In the genomic region with DNA sequence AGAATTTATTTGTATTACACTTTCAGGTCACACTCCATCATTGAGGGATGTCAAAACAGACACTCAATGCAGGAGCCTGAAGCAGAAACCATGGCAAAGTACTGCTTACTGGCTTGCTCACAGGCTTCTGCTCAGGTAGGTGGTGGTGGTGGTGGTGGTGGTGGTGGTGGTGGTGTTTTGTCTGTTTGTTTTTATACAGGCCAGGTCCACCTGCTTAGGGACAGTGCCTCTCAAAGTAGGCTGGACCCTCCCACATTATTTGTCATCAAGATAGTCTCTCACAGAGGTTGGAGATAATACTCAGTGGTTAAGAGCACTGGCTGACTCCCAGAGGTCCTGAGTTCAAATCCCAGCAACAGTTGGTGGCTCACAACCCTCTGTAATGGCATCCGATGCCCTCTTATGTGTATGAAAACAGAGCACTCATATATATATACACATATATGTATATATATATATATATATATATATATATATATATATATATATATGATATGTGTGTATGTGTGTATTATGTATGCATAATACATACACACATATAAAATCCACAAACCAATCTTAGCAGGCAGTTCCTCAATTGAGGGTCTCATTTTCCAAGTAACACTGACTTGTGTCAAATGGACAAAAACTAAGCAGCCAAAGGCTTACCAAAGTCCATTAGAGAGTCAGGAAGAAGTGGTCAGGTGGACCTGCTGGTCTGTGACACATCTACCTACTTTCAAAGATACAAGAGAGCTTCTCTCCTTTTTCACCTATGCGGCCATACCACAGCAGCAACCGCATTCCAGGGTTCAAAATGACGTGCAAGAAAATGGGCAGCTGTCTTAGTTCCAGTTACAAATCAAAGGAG, we compare ENCODE assay signal across 23 mouse cellular contexts. TPM values are rescaled to one million over a fixed set of nuclear protein-coding genes. Genes with fewer than 3 reads are reported as not detected.
DNase-seq lines count a peak whose midpoint lies in the region; ATAC-seq and TF ChIP-seq lines count a peak whose summit lies in the region.
"Had no signal": no experiment of that assay in that cellular context is flagged by ENCODE, and none has a peak within 500 bp of the region (broad histone marks: within the 10 kb centered on the region; RNA-seq: fewer than 3 reads in every experiment).

No protein-coding gene starts in this region.

- no peak for ATAC-seq in heart, embryonic 12.5 days (ENCODE audit: insufficient number of reproducible peaks, low FRiP score)
- ATAC-seq: activated CD4-positive, CD25-positive, alpha-beta regulatory T cell, adult 4 months; CD4-positive, CD25-positive, alpha-beta regulatory T cell, adult 4 months; Patski had no signal

- H3K9me3 ChIP-seq in heart, embryonic 12.5 days (replicated peaks) = no peaks in the 10 kb centered on the region
- H3K9me3 ChIP-seq: G1E had no signal

- no peak overlapping the region for H3K27ac ChIP-seq in heart, embryonic 12.5 days (ENCODE audit: poor library complexity, severe bottlenecking)
- no peak overlapping the region for H3K27ac ChIP-seq in cerebellum, adult 2 months (ENCODE audit: insufficient read depth, low read length)

- H3K4me2 ChIP-seq in heart, embryonic 12.5 days = no peak overlapping the region

- TF ChIP-seq POLR2A in cerebellum, adult 2 months (IDR thresholded peaks at IDR 0.05; ENCODE audit: borderline replicate concordance, insufficient read depth, low read length) = no peak

- H3K4me1 ChIP-seq in heart, embryonic 12.5 days (replicated peaks) = no peaks in the 10 kb centered on the region
- H3K4me1 ChIP-seq in cerebellum, adult 2 months (ENCODE audit: control insufficient read depth, insufficient read depth, low read length) = no peaks in the 10 kb centered on the region

- peak; percentile 67 for DNase-seq in heart, adult 11 months
- DNase-seq in 3T3-L1 (ENCODE audit: low read depth, low spot score) = peak; percentile 94
- peak; percentile 94 for DNase-seq in adipocyte (ENCODE audit: low spot score)
- DNase-seq in lung, postnatal 10 days = no peak
- DNase-seq in cerebellum, adult 2 months = no peak
- DNase-seq: adrenal gland, adult 2 months; adrenal gland, adult 8-10 months; adrenal gland, postnatal 10 days; adrenal gland, postnatal 14 days; adrenal gland, postnatal 25 days; adrenal gland, postnatal 36 days; B cell, adult 2 months; cerebellum, adult 11 months; cerebellum, adult 11-12 months; cerebellum, adult 18-20 months; cerebellum, adult 8-10 months; cerebellum, adult 9-10 months had no signal

- H3K27me3 ChIP-seq in heart, embryonic 12.5 days (replicated peaks) = no peaks in the 10 kb centered on the region
- no peaks in the 10 kb centered on the region for H3K27me3 ChIP-seq in cerebellum, adult 2 months (ENCODE audit: control insufficient read depth, insufficient read depth, low read length)
- H3K27me3 ChIP-seq: CH12.LX, Patski had no signal

- 88% methylated on average over 4 of the region's 4 CpGs for WGBS in heart, embryonic 12.5 days
- WGBS in cerebellum, adult 2 months = 95% methylated on average over 4 of the region's 4 CpGs

- H3K9ac ChIP-seq in heart, embryonic 12.5 days = no peak overlapping the region

- H3K36me3 ChIP-seq in heart, embryonic 12.5 days = no peaks in the 10 kb centered on the region
- H3K36me3 ChIP-seq: G1E had no signal

- no peak overlapping the region for H3K4me3 ChIP-seq in heart, embryonic 12.5 days
- no peak overlapping the region for H3K4me3 ChIP-seq in cerebellum, adult 2 months (replicated peaks; ENCODE audit: insufficient read depth, low read depth, low read length)

- TF ChIP-seq CTCF in cerebellum, adult 2 months (IDR thresholded peaks at IDR 0.05; ENCODE audit: borderline replicate concordance, insufficient read depth, low read depth, low read length) = no peak

RNA-seq across cellular contexts. Expression of a gene that starts 1.1 kb away (rescaled TPM):
- polyA plus RNA-seq in heart, embryonic 12.5 days (2016; fragmentation: Nextera tagmentation; extraction: Ambion mirVana) = 120 TPM in 2 replicates
- 64.0 and 68.4 TPM in 2 replicates for polyA plus RNA-seq in cerebellum, adult 2 months (2012; rRNA removed)

Comparison
In these comparisons a context has a peak if more than half of its experiments do, and no peak if none do; other contexts are left out.
1. DNase-seq: peak in heart, adult 11 months (single experiment), 3T3-L1 (single experiment) and adipocyte (single experiment); none in lung, postnatal 10 days (single experiment) and cerebellum, adult 2 months (0 of 2).